Mouse (Mus musculus): ENCODE results near the gene Camk2n2. TPM values are rescaled to one million over a fixed set of nuclear protein-coding genes. Genes with fewer than 3 reads are reported as not detected.

Gene Camk2n2
- polyA plus RNA-seq, 1 experiment from 2014 or later, result 69.4 TPM

- WGBS, result 1% methylated on average over 9 of the region's 9 CpGs
- Histone ChIP-seq H3K9me3 (ENCODE audit: control insufficient read depth, low read length) (no peaks in the 10 kb centered on the region), H3K4me2 (ENCODE audit: low read depth, low read length) (peak overlapping the region; percentile 89), H3K9ac (replicated peaks; ENCODE audit: low read depth, low read length) (peak overlapping the region; percentile 78), H3K27ac (ENCODE audit: low read depth, low read length) (peak overlapping the region; percentile 97), H3K36me3 (ENCODE audit: control insufficient read depth, insufficient read depth, low read length) (no peaks in the 10 kb centered on the region), H3K27me3 (ENCODE audit: control insufficient read depth, insufficient read depth, low read length) (no peaks in the 10 kb centered on the region), H3K4me1 (ENCODE audit: control insufficient read depth, insufficient read depth, low read length) (peaks cover 8% of the 10 kb centered on the region; the same call in 1 of the 2 replicates), H3K4me3 (ENCODE audit: low read depth, low read length) (peak overlapping the region; percentile 78)
- peak; percentile 3; the same call in 1 of the 2 replicates for ATAC-seq (ENCODE audit: low read depth)
Observed at GRCm38 (mm10) chr16:20620399-20620735, 720 bp downstream of the Camk2n2 start.

DNA sequence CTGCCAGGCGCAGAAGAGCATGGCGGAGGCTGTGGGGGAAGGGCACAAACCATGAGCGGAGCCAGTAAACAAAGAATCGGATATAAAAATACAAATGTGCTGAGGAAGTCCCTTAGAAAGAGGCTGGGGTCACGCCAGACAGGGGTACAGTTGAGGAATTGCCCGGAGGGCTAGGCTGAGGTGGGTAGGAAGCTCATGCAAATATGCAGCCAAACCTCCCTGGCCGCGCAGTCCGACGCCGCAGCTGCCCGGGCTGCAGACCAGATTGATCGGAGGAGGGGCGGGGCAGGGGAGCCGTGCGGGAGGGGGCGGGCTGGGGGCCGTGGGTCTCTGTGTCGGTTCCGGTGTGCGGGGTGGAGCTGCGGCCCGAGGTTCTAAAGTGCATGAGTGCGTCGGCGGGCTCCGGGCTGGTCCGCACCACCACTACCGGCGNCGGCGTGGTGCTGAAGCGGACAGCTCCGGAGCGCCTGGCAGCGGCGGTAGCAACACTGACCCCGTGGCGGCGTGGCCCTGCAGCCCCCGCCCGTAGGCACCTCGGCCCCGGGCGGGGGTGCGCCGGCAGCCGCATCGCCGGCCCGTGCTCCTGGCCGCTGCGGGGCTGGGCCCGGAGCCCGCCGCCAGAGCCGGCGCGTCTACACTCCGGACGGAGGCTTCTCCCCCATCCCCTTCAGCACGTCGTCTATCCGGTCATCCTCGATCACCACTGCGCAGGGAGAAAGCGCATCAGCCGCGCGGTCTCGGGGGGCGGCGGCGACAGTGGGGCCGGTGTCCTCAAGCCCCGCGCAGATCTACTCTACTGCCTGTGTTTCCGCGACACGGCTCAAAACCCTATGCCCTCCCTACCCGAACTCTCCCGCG is 1.3 kb downstream of the Camk2n2 start:
- Histone ChIP-seq H3K27ac (ENCODE audit: low read depth, low read length) (peak overlapping the region; percentile 97), H3K9me3 (ENCODE audit: control insufficient read depth, low read length) (no peaks in the 10 kb centered on the region), H3K27me3 (ENCODE audit: control insufficient read depth, insufficient read depth, low read length) (no peaks in the 10 kb centered on the region), H3K4me3 (ENCODE audit: low read depth, low read length) (peak overlapping the region; percentile 78), H3K36me3 (ENCODE audit: control insufficient read depth, insufficient read depth, low read length) (no peaks in the 10 kb centered on the region), H3K9ac (replicated peaks; ENCODE audit: low read depth, low read length) (peak overlapping the region; percentile 78), H3K4me1 (ENCODE audit: control insufficient read depth, insufficient read depth, low read length) (peaks cover 8% of the 10 kb centered on the region; the same call in 1 of the 2 replicates), H3K4me2 (ENCODE audit: low read depth, low read length) (peak overlapping the region; percentile 89)
- WGBS, result 1% methylated on average over 64 of the region's 83 CpGs
- peak; percentile 36 for ATAC-seq (ENCODE audit: low read depth)

- Histone ChIP-seq H3K36me3 (ENCODE audit: control insufficient read depth, insufficient read depth, low read length) (peaks cover 4% of the 10 kb centered on the region; the same call in 1 of the 2 replicates), H3K9me3 (ENCODE audit: control insufficient read depth, low read length) (no peaks in the 10 kb centered on the region), H3K4me3 (ENCODE audit: low read depth, low read length) (peak within 1 kb of the TSS; percentile 77), H3K27me3 (ENCODE audit: control insufficient read depth, insufficient read depth, low read length) (no peaks in the 10 kb centered on the region), H3K9ac (replicated peaks; ENCODE audit: low read depth, low read length) (peak within 1 kb of the TSS; percentile 76), H3K4me1 (ENCODE audit: control insufficient read depth, insufficient read depth, low read length) (peaks cover 17% of the 10 kb centered on the region), H3K4me2 (ENCODE audit: low read depth, low read length) (peak within 1 kb of the TSS; percentile 93), H3K27ac (ENCODE audit: low read depth, low read length) (peak within 1 kb of the TSS; percentile 83)
- 2% methylated on average over 41 of the region's 41 CpGs for WGBS
- ATAC-seq (ENCODE audit: low read depth), result peak; percentile 93
Observed at GRCm38 (mm10) chr16:20611357-20612227, 9.5 kb downstream of the Camk2n2 start, which contains the start of the genes Eef1akmt4, Gm49333 and Alg3. TSS of gene Eef1akmt4 (plus strand) at chr16:20611593. TSS of gene Gm49333 (plus strand) at chr16:20611610. TSS of gene Alg3 (minus strand) at chr16:20611735.

- Histone ChIP-seq H3K9ac (replicated peaks; ENCODE audit: low read depth, low read length) (peak overlapping the region; percentile 76), H3K27me3 (ENCODE audit: control insufficient read depth, insufficient read depth, low read length) (no peaks in the 10 kb centered on the region), H3K4me2 (ENCODE audit: low read depth, low read length) (peak overlapping the region; percentile 93), H3K4me3 (ENCODE audit: low read depth, low read length) (peak overlapping the region; percentile 77), H3K36me3 (ENCODE audit: control insufficient read depth, insufficient read depth, low read length) (peaks cover 10% of the 10 kb centered on the region), H3K4me1 (ENCODE audit: control insufficient read depth, insufficient read depth, low read length) (peaks cover 17% of the 10 kb centered on the region), H3K9me3 (ENCODE audit: control insufficient read depth, low read length) (no peaks in the 10 kb centered on the region), H3K27ac (ENCODE audit: low read depth, low read length) (peak overlapping the region; percentile 83)
- peak; percentile 73 for ATAC-seq (ENCODE audit: low read depth)
- under 1% methylated on average over 28 of the region's 28 CpGs for WGBS
Observed at GRCm38 (mm10) chr16:20610501-20611356, 10.4 kb downstream of the Camk2n2 start.

GRCm38 (mm10) chr16:20604705-20605104 is 16.4 kb downstream of the Camk2n2 start:
- Histone ChIP-seq H3K27ac (ENCODE audit: low read depth, low read length) (no peak overlapping the region), H3K27me3 (ENCODE audit: control insufficient read depth, insufficient read depth, low read length) (no peaks in the 10 kb centered on the region), H3K4me2 (ENCODE audit: low read depth, low read length) (no peak overlapping the region), H3K36me3 (ENCODE audit: control insufficient read depth, insufficient read depth, low read length) (peaks cover 25% of the 10 kb centered on the region), H3K9me3 (ENCODE audit: control insufficient read depth, low read length) (no peaks in the 10 kb centered on the region), H3K9ac (replicated peaks; ENCODE audit: low read depth, low read length) (no peak overlapping the region), H3K4me3 (ENCODE audit: low read depth, low read length) (no peak overlapping the region), H3K4me1 (ENCODE audit: control insufficient read depth, insufficient read depth, low read length) (peaks cover 6% of the 10 kb centered on the region)
- WGBS, result 53% methylated on average over 9 of the region's 9 CpGs
- ATAC-seq (ENCODE audit: low read depth), result peak; percentile 26; the same call in 1 of the 2 replicates

- Histone ChIP-seq H3K4me3 (ENCODE audit: low read depth, low read length) (no peak overlapping the region), H3K4me2 (ENCODE audit: low read depth, low read length) (no peak overlapping the region), H3K27ac (ENCODE audit: low read depth, low read length) (no peak overlapping the region), H3K9ac (replicated peaks; ENCODE audit: low read depth, low read length) (no peak overlapping the region), H3K4me1 (ENCODE audit: control insufficient read depth, insufficient read depth, low read length) (no peaks in the 10 kb centered on the region), H3K36me3 (ENCODE audit: control insufficient read depth, insufficient read depth, low read length) (peaks cover 13% of the 10 kb centered on the region), H3K27me3 (ENCODE audit: control insufficient read depth, insufficient read depth, low read length) (no peaks in the 10 kb centered on the region), H3K9me3 (ENCODE audit: control insufficient read depth, low read length) (no peaks in the 10 kb centered on the region)
- no peak for ATAC-seq (ENCODE audit: low read depth)
- WGBS, result 63% methylated on average over 5 of the region's 5 CpGs
Observed at GRCm38 (mm10) chr16:20600511-20600910, 20.6 kb downstream of the Camk2n2 start.

GRCm38 (mm10) chr16:20596687-20597441 is 24.2 kb downstream of the Camk2n2 start:
- Histone ChIP-seq H3K9me3 (ENCODE audit: control insufficient read depth, low read length) (no peaks in the 10 kb centered on the region), H3K27me3 (ENCODE audit: control insufficient read depth, insufficient read depth, low read length) (peaks cover 10% of the 10 kb centered on the region), H3K4me3 (ENCODE audit: low read depth, low read length) (no peak overlapping the region), H3K36me3 (ENCODE audit: control insufficient read depth, insufficient read depth, low read length) (0 out of 2 replicates have a peak, but pooled peaks cover 3% of the 10 kb centered on the region), H3K4me2 (ENCODE audit: low read depth, low read length) (no peak overlapping the region), H3K9ac (replicated peaks; ENCODE audit: low read depth, low read length) (no peak overlapping the region), H3K4me1 (ENCODE audit: control insufficient read depth, insufficient read depth, low read length) (no peaks in the 10 kb centered on the region), H3K27ac (ENCODE audit: low read depth, low read length) (no peak overlapping the region)
- WGBS, result 77% methylated on average over 7 of the region's 7 CpGs
- no peak for ATAC-seq (ENCODE audit: low read depth)

GRCm38 (mm10) chr16:20595737-20596136 is 25.4 kb downstream of the Camk2n2 start:
- Histone ChIP-seq H3K27me3 (ENCODE audit: control insufficient read depth, insufficient read depth, low read length) (peaks cover 21% of the 10 kb centered on the region), H3K27ac (ENCODE audit: low read depth, low read length) (no peak overlapping the region), H3K4me1 (ENCODE audit: control insufficient read depth, insufficient read depth, low read length) (no peaks in the 10 kb centered on the region), H3K9me3 (ENCODE audit: control insufficient read depth, low read length) (no peaks in the 10 kb centered on the region), H3K4me2 (ENCODE audit: low read depth, low read length) (no peak overlapping the region), H3K4me3 (ENCODE audit: low read depth, low read length) (no peak overlapping the region), H3K36me3 (ENCODE audit: control insufficient read depth, insufficient read depth, low read length) (0 out of 2 replicates have a peak, but pooled peaks cover 3% of the 10 kb centered on the region), H3K9ac (replicated peaks; ENCODE audit: low read depth, low read length) (no peak overlapping the region)
- 81% methylated on average over 4 of the region's 4 CpGs for WGBS
- no peak for ATAC-seq (ENCODE audit: low read depth)

Measured in neural tube, embryonic 14.5 days (tissue).